Mouse (Mus musculus): ENCODE measurements at regions not wholly inside any gene's neighbourhood (a gene's known extent, or its start where the extent isn't known, plus 50 kb on each side); places are given as distances from the start of the nearest gene placed in this dataset.

GRCm38 (mm10) chr15:36879587-36879986, 128.0 kb downstream of the Zfp706 start:
- TF ChIP-seq CTCF (IDR thresholded peaks at IDR 0.05; ENCODE audit: control insufficient read depth, insufficient read depth, low read length): no peak
- TF ChIP-seq POLR2A (IDR thresholded peaks at IDR 0.05; ENCODE audit: borderline replicate concordance, control insufficient read depth, low read depth, low read length): no peak

Data from bone marrow, adult 2 months (tissue).